Mouse (Mus musculus) urinary bladder, adult 2 months (tissue): ENCODE results near the gene Wdr81. TPM values are rescaled to one million over a fixed set of nuclear protein-coding genes. Genes with fewer than 3 reads are reported as not detected.

Experiments
- DNase-seq: peaks from one replicate; pipeline ENCODE4 v3.0.0; 2022; ENCODE audit warnings: low spot score
- polyA plus RNA-seq: library from polyadenylated mRNA; depleted of rRNA; stranded (reverse); fragments of >200 nt; gene quantifications from 2 replicates; pipeline ENCODE4 v1.2.3, GENCODE M21; 2012; rRNA removed

Wdr81 gene
- 8.5 and 13.0 TPM in 2 replicates for polyA plus RNA-seq

DNA sequence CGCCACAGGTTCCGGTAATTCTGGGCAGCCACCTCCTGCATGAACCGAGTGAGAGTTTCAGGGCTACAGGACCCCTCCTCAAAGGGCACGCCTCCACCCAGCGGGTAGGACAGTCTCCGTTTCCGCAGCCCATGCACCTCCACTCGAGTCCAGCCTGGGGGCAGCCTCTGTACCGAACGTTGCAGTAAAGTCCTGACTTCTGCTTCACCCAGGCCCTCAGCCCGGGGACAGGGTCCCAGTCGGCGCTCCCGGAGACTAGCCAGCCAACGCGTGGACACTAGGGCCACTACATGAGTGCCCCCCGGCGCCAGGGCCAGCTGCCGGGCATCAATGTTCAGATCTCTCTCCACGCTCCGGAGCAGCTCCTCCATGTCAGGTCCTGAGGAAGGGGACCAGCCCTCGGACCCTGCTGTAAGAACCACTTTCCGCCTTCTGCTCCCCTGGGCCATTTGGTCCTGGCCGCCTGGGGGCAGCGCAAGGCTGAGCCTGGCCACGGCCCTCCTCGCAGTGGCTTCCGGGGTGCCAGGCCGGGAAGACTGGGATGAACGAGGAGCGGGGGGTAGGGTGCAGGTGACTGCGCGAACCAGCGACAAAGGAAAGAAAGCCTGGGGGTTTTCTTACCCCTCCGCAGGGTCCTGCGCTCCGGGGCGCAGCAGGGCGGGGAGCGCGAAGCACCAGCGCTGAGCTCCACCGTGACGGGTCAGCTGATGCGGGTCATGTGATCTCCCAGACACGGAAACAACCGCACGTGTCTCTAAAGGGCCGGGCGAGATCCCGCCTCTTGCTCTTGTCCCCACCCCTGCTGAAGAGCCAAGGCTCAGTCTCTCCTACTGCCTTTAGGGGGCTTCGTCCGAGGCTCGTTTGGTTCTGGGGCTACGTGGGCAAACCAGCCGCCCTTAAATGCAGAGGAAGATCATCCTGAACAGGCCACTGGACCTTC lies at the start of gene Wdr81:
Wdr81 (minus strand) TSS at position 727 of the 940 bp plus-strand sequence.
- peak; percentile 80 for DNase-seq

DNA sequence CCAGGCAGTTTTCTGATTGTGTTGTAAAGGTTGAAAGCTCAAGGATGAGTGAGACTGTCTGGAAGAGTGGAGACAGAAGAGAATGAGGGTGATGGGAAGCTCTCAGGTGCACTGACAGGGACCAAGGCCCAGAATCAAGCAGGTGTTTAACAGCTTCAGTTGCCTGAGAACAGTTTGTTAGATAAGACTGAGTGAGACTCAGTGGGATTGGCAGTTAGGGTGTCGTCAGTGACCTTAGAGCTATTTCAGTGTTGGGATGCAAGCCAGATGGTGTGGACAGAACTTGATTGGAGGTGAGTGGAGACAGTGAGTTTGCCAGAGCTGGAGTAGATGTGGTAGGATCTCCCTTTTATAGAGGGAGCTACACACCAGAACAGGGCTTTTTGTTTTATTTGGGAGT lies 43.6 kb upstream of the Wdr81 start:
- no peak for DNase-seq

DNA sequence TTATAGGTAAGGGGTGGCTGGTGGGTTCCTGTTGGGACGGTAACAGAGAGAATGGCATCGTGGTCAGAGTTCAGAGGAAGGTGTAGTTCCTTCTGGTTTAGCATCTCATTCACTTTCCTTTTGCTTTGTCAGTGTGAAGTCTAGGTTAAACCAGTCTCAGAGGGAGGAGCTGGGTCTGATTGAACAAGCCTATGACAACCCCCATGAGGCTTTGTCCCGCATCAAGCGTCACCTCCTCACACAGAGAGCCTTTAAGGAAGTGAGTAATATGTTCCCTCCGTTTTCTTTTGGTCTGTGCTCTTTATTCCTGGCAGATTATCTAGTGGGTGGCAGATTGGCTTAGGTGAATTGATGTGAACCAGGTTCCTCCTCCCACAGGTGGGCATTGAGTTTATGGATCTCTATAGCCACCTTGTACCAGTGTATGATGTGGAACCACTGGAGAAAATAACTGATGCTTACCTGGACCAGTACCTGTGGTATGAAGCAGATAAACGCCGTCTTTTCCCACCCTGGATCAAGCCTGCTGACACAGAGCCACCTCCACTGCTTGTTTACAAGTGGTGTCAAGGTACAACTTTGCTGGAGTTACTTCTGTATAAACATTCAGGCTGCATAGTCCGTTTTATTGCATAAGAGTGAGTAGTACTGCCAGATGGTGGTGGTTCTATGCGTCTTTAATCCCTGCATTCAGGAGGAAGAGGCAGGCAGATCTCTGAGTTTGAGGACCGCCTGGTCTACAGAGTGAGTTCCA lies 40.0 kb upstream of the Wdr81 start:
- no peak for DNase-seq

DNA sequence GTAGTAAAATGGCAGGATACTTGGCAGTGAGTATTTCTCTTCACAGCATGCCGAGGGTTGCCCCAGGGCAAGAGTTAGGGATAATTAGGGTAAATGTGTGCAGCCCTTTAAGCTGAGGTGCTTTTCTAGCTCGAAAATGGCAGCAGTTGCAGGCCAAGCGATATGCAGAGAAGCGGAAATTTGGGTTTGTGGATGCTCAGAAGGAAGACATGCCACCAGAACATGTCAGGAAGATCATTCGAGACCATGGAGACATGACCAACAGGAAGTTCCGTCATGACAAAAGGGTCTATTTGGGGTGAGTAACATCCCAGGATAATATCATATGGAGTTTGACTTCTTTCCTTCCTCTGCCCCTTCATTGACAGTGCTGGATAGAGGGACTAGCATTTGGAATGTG lies 33.0 kb upstream of the Wdr81 start:
- no peak for DNase-seq

DNA sequence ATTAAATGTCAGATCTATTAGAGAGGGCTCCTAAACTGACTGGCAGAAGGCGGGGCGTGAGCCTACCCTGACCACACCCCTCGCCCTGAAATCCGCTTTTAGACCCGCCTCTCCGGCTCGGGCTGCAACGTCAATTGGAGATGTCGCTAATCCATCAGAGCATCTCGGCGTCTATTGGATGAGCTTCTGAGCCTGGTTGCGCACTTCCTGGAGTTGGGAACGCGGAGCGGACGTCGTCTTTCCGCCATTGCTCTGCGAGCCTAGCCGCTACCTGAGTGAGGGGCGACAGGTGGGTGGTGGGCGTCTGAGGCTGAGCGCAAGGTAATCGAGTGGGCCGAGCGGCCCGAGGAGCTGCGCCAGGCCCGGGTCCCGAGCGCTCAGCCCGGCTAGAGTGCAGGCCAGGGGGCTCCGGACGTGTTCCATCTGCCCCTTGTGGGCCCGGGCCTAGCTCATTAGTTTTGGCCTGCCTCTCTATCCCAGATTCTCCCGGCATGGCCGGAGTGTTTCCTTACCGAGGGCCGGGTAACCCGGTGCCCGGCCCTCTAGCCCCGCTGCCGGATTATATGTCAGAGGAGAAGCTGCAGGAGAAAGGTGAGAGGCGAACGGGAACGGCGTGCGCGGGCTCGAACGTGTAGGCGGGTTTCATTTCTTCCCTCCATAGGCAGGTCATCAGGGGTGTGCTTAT lies 32.2 kb upstream of the Wdr81 start, which contains the start of gene Prpf8:
Prpf8 (plus strand) TSS at position 216 of the 685 bp plus-strand sequence.
- DNase-seq, result peak; percentile 90

DNA sequence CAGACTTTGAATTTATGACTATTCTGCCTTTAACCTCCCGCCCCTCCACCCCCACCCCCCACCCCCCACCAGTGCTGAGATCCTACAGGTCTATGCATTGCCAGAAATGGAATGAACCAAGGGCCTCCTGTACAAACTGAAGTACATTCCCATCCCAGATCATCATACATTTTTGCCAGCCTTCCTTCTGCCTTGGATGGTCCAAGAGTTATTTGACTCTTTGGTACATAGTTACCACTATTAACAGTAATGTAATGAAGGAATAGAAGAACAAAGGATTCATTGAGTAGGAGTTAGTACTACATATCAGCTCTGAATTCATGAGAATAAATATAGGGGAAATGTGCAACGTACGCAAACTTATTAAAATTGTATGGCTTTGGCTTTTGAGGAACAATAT lies 31.7 kb upstream of the Wdr81 start:
- DNase-seq, result no peak

DNA sequence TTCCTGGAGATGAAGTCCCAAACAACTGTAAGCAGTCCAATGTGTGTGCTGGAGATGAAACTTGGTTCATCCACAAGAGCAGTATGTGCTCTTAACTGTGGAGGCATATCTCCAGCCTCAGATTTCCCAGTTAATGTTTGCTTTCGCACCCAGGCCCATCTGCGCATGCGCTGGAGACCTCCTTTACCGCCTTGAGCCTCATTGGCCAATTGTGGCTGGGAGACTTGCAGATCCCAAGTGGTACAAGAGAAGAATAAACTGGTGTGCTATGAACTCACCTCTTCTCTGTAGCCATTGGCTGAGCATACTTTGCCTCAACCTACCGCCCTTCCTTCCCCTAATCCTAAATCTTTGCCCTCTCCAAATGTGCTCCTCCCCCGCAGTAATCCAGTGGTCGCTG lies 18.9 kb upstream of the Wdr81 start:
- no peak for DNase-seq

DNA sequence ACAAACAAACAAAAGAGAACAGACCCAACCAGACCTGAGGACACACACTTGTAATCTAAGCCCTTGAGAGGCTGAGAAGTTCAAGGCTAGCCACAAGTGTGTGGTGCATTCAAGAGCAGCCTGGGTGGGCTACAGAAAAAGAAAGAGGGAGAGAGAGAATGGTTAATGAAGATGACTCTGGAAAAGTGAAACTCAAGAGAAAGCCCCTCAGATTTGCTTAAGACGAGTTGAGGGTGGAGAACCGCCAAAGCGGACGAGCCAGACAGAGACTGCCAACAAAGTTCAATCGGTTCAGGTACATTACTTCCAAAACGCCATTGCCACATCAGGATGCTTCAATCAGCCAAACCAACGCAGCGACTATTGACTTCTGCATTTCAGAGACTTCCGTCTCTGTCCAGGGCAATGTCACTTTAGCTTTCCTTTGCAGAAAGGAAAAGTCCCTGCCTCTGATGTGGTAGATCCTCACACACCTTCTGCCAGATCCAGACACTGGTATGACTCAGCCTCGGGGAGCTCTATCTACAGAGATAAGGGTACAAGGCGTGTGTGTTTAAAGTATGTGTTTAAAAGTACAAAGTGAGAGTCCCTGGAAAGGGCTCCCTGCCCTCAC lies 18.1 kb upstream of the Wdr81 start:
- DNase-seq, result no peak

DNA sequence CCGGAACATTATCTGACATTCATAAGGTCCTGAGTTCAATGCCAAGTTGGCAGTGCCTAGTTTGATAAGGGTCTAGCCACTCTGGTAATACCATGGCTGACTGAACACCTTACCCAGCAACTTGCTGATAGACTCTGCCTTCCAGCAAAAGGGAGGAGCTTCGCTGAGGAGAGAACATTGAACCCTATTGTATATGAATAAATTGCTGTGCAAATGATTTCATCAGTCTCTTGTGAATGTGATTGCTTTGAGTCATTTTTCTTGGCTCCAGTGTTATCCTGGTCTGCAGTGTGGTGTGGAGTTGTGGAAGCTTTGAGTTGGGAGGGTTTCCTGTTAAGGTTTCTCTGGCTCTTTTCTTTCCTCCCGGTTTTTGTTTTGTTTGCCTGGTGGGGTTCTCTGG lies 16.2 kb upstream of the Wdr81 start:
- no peak for DNase-seq

DNA sequence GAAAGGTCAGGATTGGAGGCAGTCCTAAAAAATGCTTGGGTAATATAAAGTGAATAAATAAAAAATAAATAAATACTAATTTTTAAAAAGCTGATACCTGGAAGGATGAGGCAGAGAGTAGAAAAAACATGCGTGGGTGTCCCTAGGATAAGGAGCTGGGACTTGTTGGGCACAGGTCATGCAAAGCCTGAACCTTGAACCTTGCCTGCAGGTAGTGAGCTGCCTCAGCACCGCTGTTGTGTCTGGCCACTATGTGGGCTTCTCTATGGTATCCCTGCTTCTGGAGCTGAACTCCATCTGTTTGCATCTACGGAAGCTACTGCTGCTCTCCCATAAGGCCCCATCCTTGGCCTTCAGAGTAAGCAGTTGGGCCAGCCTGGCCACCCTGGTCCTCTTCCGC lies 14.7 kb upstream of the Wdr81 start:
- DNase-seq, result no peak

DNA sequence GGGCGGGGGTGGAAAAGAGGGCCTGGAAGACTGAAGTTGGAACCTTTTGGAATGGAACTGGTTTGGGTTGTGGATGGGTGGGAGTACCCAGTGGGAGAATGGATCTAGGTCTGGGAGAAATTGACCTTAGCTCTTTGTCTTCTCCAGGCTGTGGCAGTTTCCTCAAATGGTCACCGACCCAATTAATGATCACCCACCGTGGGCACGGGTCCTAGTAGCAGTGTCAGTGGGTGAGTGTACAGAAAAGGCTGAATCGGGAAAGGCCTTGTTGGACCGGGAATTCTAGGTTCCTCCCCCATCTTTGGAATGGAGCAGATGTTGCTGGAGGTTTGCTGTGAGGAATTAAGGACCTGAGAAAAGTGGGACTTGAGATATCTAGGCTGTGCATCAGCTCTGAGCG lies 13.9 kb upstream of the Wdr81 start:
- DNase-seq, result no peak

DNA sequence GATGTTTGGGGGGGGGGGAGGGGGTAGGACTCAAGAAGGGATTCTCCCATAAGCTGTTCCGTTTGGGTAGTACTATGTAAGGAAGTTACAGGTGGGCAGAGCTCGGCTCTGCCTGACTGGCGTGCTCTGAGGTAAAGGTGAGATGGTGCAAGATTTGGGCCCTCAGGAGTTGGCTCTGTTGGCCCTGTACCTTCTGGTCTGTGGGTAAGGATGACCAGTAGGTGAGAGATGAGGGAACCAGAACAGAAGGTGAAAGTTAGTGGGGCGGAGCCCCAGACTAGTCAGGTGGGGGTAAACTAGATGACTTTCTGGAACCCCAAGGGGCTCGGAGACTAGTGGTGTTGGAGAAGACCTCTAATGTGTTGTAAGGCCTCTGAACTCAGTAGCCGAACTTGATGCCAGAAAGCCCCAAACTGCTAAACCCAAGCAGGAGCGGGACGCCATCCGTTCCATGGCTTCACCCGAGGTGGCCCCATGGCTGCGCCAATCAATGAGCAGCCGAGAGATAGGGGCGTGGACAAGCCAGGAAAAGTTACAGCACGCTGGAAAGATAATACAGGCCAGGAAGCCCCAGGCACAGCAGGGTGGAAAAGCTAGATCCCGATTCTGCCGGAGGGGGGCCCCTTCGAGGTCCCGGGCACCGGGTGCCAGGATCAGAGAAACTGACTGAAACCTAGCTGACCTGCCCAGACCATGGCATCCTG lies 13.1 kb upstream of the Wdr81 start:
- no peak for DNase-seq

DNA sequence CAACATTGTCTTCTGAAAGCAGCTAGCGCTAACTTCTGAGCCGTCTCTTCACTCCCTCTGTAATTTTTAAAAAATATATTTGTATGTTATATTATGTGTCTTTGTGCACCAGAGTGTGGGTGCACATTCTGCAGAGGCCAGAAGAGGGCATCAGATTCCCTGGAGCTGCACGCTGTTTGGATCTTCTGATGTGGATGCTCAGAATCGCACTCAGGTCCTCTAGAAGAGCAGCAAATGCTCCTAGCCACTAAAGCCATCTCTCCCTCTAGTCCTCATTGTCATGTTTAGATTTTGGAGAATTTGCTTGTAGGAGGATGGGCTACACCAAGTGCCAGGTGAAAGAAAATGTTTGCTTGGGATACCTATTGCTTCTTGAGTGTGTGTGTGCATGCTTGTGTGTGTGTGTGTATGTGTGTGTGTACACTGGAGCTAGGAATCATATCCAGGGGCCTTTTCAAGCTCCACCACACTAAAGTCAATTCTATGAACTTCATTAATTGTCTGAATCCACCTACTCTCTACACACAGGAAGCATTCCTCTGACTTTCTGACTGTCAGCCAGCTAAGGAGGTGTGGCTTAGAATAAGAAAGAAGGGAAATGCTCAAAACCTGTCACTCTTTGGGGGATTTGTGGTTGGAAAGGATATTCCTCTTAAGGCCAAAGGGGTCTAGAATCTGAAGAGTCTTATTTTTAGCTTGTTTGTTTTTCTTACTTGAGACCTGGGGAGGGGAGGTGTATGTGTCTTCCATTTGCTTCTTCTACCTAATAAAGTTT lies 12.4 kb upstream of the Wdr81 start:
- no peak for DNase-seq

DNA sequence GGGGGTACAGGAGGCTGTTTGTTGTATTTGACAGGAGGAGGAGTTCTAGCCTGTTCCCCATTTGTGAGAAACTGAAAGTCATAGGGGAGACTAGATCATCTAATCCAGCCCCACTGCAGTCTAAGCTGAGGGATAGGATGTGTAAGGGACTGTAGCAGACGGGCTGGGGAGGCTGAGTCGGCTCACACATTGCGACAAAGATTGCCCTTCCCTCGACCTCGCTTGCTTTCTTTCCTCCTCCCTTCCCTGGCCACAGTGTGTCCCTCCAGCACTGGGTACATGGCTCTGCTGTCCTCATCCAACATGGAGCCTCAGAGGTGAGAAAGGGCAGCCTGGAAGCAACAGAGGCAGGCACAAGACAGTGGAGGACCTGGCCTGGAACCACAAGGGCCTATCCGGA lies 10.5 kb upstream of the Wdr81 start:
- no peak for DNase-seq

DNA sequence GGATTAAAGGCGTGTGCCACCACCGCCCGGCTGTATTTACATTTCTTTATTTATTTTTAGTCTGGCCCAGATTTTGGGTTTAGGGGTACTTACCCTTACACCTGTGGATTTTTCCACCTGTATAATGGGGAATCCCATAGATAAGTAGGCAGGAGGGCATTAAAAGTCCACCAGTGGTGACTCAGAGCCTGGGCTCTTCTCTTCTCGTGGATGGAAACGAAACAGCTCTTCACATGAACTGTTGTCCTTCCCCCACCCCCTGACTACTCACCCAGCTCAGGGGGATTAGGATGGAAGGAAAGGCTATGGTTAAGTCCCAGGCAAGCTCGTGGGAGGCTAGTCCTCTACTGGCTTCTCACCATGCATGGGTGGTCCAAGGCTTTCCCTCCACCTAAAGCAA lies 9.9 kb upstream of the Wdr81 start:
- DNase-seq, result no peak

DNA sequence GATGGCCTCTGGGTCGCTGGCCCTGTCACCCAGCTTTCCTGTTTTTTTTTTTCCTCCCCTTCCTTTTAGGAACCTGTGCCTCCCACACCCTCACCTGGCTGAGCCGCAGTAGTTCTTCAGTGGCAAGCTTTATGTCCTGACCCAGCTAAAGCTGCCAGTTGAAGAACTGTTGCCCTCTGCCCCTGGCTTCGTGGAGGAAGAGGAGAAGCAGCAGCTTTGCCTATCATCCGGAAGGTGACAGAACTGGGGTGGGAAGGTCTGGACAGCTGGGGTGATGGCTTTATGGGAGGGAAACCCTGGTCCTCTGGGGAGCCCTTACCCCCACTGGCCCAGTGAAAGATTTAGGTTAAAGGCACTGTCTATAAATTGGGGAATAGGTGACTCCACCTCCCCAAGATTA lies 9.1 kb upstream of the Wdr81 start:
- no peak for DNase-seq

DNA sequence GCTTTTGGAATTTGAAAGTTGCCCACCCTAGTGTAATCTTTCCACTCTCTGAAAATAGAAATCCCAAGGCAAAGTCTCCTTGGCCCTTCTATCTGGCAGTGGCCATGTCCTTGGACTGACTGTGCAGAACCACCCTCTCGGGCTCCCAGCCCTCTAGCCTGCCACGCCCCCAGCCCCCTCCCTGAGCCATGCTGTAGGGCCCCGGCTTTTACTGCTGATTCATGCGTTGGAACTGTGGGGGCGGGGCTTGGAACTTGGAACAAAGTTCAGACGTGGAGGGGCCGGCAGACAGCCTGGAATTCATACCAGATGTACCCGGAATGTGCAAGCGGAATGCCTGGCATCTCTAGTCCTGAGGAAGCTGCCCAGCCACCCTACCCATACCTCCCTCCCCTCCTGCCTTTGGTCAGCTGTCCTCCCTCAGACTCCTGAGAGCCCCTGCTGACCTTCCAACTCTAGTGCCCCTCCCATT lies 8.4 kb upstream of the Wdr81 start:
- peak; percentile 80 for DNase-seq

DNA sequence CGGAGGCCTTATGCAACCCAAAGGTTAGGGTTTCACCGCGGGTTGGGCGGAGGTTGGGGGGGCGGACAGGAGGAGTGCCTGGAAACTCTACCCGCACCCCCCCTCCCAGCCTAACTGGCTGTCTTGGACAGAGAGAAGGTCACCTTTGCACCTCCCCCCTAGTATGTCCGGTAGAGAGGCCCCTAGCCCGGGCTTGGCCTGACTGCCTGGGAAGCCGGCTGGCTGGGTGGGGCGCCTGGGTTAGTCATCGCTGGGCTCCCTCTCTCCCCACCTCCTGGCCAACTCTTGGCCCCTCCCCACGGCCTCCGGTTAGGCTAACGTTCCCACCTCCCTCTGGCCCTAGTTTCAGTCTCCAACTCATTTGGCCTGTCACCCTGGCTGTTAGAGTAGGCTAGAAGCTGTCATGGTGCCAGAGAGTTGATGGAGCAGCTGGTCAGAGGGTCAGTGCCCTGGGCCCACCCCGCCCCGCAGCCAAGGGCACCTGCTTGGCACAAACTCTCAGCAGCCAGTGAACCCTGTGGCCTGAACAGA lies 7.8 kb upstream of the Wdr81 start:
- DNase-seq, result peak; percentile 83

DNA sequence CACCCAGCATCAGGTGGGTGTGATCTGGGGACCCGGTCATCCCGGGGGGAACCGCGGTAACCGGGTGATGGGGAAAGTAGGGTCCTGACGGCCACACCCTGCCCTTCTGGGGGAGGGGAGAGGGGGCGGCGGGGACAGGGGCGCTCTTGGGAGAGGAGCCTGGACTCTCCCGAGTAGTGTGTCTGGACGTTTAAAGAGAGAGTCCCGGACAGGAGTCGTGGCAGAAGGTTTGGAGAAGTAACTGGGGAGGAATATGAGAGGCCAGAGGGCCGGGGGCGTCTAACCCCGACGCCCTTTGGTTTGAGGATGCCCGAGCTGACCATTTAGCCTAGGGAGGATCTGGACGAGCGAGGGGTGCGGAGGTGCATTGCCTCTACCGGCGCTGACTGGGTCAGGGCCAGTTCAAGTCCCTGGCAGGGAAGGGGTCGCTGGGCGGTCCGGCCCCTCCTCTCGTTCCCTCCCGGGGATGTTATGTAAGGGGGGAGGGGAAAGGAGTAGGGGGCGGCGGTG lies 7.3 kb upstream of the Wdr81 start:
- DNase-seq, result no peak
